Mouse (Mus musculus) thymus, postnatal 0 days (tissue): ENCODE results near the gene Adam12. TPM values are rescaled to one million over a fixed set of nuclear protein-coding genes. Genes with fewer than 3 reads are reported as not detected.

Experiments
- DNase-seq: peaks from one replicate; pipeline ENCODE4 v3.0.0-alpha.2; 2015; ENCODE audit warnings: low spot score
- polyA plus RNA-seq: library from polyadenylated mRNA; unstranded; fragments of >200 nt; fragmentation: Nextera tagmentation; extraction: Ambion mirVana; gene quantifications from 2 replicates; pipeline ENCODE4 v1.2.1, GENCODE M21; 2015

Gene Adam12
- polyA plus RNA-seq, 1 experiment from 2014 or later, result 18.3 TPM

GRCm38 (mm10) chr7:134014733-134015132 is 217.2 kb downstream of the Adam12 start:
- DNase-seq, result no peak

GRCm38 (mm10) chr7:134009157-134009556 is 222.8 kb downstream of the Adam12 start:
- DNase-seq, result no peak

GRCm38 (mm10) chr7:134007942-134008361 is 224.0 kb downstream of the Adam12 start:
- DNase-seq, result no peak

GRCm38 (mm10) chr7:134001581-134001980 is 230.4 kb downstream of the Adam12 start:
- DNase-seq, result no peak

GRCm38 (mm10) chr7:133990930-133991329 is 241.0 kb downstream of the Adam12 start:
- no peak for DNase-seq

DNA sequence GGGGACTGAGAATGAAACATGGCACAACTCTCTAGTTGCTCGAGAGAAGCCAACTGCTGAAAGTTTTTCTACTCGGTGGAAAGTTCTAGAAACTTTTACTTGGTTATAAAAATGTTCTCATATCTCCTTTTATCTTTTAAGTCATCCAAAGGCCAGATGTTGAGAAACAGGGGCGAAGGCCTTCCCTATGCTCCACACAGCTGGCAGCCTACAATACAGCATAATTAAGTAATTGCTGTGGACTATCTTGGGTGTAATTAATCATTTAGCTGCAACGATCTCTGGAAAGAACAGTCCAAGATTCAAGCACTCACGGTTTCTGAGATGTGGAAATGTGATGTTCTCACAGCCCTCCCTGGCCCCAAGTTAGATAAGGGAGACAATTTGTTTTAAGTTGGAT is 243.6 kb downstream of the Adam12 start:
- no peak for DNase-seq

DNA sequence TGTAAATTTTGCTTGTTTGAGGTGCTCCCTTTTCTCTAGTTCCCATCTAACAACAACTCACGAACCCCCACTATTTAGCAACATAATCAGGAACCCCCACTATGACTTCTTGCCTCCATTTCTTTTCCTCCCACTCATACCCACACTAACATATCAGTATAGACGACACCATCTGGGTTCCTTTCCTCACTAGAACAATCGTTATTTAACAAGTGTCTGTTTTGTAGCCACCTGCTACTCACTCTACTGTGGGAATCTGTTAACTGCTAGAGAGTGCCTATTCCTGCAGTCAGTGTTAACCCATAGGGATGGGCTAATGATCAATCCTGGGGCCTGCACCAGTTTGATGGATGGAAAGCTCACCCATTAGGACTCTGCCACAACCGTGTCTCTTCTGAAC is 245.7 kb downstream of the Adam12 start:
- no peak for DNase-seq

DNA sequence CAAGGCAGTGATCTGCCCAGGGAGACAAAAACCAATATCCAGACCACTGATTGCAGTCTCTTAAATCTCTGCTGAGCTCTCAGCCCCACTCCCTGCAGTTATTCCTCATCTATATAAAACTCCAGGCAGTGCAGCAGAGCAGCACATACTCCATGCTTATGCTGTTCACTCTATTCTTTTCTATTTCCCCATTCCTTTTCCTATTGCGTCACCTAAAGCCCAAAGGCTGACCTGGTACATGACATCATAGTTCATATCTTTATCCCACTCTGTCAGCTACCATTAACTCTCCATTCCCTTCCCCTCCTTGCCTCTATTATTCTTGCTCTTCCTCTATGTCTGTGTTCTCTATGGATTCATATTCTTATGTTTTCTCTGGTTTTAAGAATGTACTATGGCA is 246.3 kb downstream of the Adam12 start:
- no peak for DNase-seq

- DNase-seq, result no peak
Measured at GRCm38 (mm10) chr7:133976388-133977122, 255.4 kb downstream of the Adam12 start.

- DNase-seq, result no peak
Measured at GRCm38 (mm10) chr7:133971086-133971485, 260.9 kb downstream of the Adam12 start.

DNA sequence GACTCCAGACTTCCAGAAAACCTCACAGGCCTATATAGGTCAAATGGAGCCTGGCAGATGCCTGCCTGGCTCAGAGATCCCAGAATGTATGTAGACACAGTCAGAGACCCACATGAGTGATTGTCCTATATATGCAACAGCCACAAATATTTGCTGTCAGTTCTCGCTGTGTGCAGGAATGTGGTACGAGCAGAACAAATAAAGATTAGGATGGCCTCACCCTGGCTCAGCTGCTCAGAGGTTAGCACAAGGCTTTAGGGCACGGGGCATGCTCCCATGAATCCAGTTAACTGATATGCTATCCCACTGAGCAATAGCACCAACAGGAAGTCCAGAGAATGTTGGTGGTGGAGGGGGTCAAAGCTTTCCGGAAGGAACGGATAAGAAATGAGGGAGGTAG is 261.5 kb downstream of the Adam12 start:
- DNase-seq, result no peak

DNA sequence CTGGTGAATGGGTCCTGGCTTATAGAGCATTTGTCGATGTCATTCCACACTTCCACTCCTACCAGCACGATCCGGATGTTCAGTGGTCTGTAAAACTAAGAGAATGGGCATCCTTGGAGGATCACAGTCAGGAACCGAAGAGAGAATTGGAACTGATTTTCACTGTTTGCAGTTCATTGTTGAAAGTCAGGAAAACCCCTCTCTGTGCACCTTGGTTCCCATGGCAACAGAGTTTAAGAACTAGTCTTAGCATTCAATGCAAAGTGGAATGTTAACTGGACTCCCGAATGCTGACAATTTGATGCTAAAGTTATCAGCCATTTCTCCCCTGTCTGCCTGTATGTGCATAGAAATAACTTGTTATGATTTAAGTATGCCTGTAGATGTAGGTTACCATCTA is 264.0 kb downstream of the Adam12 start:
- no peak for DNase-seq

DNA sequence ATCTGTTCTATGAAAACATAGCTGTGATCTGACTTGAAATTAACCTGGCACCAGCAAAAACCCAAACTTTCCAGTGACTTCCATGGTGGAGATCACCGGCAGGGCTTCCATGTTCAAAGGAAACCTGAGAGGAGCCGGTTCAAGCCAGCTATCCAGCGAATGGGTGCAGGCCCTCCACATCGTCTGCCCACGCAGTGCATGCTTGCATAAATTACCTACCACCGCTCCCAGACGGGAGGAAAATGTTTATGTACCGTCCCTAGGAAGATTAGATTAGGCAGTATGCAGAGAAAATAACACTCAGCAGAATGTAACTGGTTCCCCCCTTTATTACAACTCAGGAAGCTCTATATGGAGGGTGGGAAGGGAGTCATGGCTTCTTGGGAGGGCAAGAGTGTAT is 268.4 kb downstream of the Adam12 start:
- no peak for DNase-seq

DNA sequence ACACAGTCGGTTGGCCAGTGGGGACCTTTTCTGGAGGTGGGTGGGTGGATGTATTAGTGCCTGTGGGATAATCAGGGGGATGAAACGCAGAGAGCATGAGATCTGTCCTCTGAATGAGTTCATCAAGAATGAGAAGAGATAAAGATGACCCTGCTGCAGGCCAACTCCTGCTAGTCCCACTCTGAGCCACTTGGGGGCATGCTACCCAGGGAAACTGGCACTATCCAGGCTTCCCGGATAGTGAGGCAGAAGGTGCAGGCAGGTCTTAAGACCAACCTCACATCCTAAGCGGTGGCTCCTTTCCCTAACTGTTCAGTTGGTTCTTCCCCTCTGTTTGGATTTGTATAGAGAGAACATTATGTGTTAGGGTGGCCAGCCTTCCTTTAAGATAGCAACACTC is 272.7 kb downstream of the Adam12 start:
- DNase-seq, result no peak

GRCm38 (mm10) chr7:133957873-133958272 is 274.1 kb downstream of the Adam12 start:
- no peak for DNase-seq

GRCm38 (mm10) chr7:133954111-133955091 is 277.5 kb downstream of the Adam12 start:
- no peak for DNase-seq

GRCm38 (mm10) chr7:133951777-133952545 is 280.0 kb downstream of the Adam12 start:
- no peak for DNase-seq

DNA sequence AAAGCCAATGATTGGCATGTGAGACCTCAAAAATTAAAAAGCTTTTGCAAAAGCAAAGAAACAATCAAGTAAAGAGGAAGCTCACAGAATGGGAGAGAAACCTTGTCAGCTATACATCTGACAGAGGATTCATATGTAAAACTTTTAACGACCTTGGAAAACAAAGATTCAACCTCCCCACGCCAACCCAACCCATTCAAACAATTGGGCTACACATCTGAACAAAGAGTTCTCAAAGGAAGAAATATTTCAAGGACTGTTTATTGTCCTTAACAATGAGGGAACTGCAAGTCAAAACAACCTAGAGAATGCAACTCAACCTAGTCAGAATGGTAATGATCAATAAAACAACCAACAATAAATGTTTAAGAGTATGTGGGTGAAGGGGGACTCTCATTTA is 284.6 kb downstream of the Adam12 start:
- no peak for DNase-seq

DNA sequence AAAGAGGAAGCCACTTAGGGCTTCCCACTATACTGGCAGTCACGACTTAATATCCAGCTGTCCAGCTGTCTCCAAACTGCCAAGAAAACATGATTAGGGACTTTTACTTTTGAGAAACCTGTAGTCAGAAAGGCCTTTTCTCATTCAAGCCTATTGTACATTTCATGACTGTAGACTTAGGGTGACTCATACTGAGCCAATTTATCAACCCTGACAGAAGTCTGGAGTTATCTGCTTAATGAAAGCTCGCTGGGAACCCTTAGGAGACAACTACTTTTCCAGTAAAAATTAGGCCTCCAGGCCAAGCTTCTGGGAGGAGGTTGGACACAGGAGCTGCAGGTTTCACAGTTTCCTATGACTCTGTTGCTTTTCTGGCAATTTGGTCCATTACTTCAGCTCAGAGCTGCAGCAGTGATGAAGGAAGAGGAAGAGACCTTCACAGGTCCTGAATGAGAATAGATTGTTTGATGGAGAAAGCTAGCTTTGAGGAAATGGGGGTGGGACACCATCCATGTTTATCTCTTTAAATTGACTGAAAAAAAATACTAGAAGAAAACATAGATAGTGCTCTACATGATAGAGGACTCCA is 285.1 kb downstream of the Adam12 start:
- DNase-seq, result no peak

- no peak for DNase-seq
Measured at GRCm38 (mm10) chr7:133946113-133946512, 285.8 kb downstream of the Adam12 start.

GRCm38 (mm10) chr7:133940405-133940804 is 291.5 kb downstream of the Adam12 start:
- DNase-seq, result no peak
